Mouse (Mus musculus): ENCODE measurements around the gene Tmc2. TPM values are rescaled to one million over a fixed set of nuclear protein-coding genes. Genes with fewer than 3 reads are reported as not detected.

The Tmc2 gene
- polyA plus RNA-seq, 1 experiment from 2014 or later, result not detected

DNA sequence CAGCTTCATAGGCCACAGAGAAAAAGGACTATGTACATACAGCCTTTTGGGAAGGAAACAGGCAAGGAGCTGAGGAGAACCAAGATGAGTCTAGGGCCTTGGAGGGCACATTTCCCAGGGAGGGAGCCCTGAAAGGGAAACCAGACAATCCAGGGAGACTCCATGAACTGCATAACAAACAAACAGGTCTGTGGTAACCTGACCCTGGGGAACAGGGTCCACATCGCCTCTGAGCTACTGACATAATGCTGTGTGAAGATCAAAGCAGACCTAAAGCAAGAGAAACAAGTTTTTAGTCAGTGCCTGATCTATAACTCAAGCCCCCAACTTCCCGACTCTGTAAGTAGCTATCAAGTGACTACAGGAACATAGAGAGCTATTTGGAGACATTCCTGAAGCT, 23.3 kb upstream of the Tmc2 start:
- H3K4me3 ChIP-seq (ENCODE audit: low read length), result no peak overlapping the region
- H3K4me2 ChIP-seq (ENCODE audit: low read length), result no peak overlapping the region
- H3K27me3 ChIP-seq (replicated peaks; ENCODE audit: control insufficient read depth, insufficient read depth, low read length), result no peaks in the 10 kb centered on the region
- H3K36me3 ChIP-seq (ENCODE audit: control insufficient read depth, insufficient read depth, low read length), result peaks cover 52% of the 10 kb centered on the region
- no peak for ATAC-seq
- no peaks in the 10 kb centered on the region for H3K9me3 ChIP-seq (ENCODE audit: control insufficient read depth, low read length)
- no peak overlapping the region for H3K27ac ChIP-seq (ENCODE audit: low read depth, low read length)
- H3K9ac ChIP-seq (ENCODE audit: low read depth, low read length), result no peak overlapping the region
- WGBS, result 93% methylated on average over 2 of the region's 2 CpGs
- peaks cover 3% of the 10 kb centered on the region for H3K4me1 ChIP-seq (ENCODE audit: control insufficient read depth, insufficient read depth, low read depth, low read length)

- no peak for ATAC-seq
- Histone ChIP-seq H3K36me3 (ENCODE audit: control insufficient read depth, insufficient read depth, low read length) (peaks cover 35% of the 10 kb centered on the region), H3K27ac (ENCODE audit: low read depth, low read length) (no peak overlapping the region), H3K4me3 (ENCODE audit: low read length) (no peak overlapping the region), H3K9me3 (ENCODE audit: control insufficient read depth, low read length) (no peaks in the 10 kb centered on the region), H3K4me1 (ENCODE audit: control insufficient read depth, insufficient read depth, low read depth, low read length) (peaks cover 20% of the 10 kb centered on the region), H3K4me2 (ENCODE audit: low read length) (peak overlapping the region; percentile 84; the same call in 1 of the 2 replicates), H3K27me3 (replicated peaks; ENCODE audit: control insufficient read depth, insufficient read depth, low read length) (no peaks in the 10 kb centered on the region), H3K9ac (ENCODE audit: low read depth, low read length) (no peak overlapping the region; the same call in 1 of the 2 replicates)
- 77% methylated on average over 8 of the region's 8 CpGs for WGBS
These were observed 18.2 kb upstream of the Tmc2 start for GRCm38 (mm10) chr2:130176820-130177219.

DNA sequence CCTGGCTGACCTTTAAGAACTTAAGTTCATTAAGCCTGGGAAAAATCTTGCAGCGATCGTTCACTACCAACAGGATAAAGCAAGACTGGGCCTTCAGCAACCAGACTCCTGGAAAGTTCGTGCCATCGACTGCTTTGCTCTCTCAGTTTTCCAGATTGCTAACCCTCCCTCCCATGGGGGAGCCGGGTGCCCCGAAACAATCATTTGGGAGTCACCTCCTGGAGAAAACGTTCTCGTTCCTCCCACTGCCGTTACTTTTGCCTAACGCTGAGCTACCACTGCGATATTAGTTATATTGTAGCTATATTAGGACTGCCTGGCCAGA, 16.7 kb upstream of the Tmc2 start:
- H3K27me3 ChIP-seq (replicated peaks; ENCODE audit: control insufficient read depth, insufficient read depth, low read length), result no peaks in the 10 kb centered on the region
- H3K36me3 ChIP-seq (ENCODE audit: control insufficient read depth, insufficient read depth, low read length), result peaks cover 22% of the 10 kb centered on the region
- H3K9me3 ChIP-seq (ENCODE audit: control insufficient read depth, low read length), result no peaks in the 10 kb centered on the region
- WGBS, result under 1% methylated on average over 11 of the region's 11 CpGs
- peaks cover 20% of the 10 kb centered on the region for H3K4me1 ChIP-seq (ENCODE audit: control insufficient read depth, insufficient read depth, low read depth, low read length)
- no peak for ATAC-seq
- peak overlapping the region; percentile 96 for H3K27ac ChIP-seq (ENCODE audit: low read depth, low read length)
- peak overlapping the region; percentile 100 for H3K9ac ChIP-seq (ENCODE audit: low read depth, low read length)
- peak overlapping the region; percentile 84 for H3K4me2 ChIP-seq (ENCODE audit: low read length)
- peak overlapping the region; percentile 95 for H3K4me3 ChIP-seq (ENCODE audit: low read length)

DNA sequence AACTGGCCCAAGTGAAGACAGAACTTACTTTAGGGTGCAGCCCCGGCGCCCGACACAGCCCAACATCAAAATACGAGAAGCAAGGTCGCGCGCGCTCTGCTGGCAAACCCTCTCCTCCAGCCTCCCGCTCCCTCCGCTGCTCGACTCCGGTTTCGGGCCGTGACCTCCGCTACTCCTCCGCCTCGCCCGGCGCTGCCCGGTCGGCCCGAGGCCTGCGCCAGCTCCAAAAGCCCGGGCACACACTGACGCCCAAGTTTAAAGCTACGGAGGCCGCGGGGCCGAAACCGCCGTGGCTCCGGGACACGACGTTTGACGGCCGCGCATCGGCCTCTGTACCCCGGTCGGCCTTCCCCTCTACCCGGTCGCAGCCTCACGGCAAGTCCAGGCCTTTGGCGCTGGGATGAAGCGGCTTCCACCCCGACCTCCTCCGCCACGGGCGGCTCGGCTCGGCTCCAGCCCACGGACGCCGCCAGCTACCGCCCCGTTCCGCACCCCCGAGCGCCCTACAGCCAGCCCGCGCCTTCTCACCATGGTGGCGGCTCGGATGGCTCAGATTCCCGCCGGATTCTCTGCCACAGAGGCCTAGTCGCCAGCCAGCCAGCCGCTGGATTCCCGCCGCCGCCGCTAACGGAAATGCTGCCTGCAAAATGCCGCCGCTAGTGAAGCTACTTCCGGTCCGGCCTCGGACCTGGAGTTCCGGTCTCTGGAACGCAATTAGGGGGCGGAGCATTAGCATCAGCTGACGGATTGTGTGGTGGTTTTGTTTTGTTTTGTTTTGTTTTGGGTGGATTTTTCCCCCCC, 16.1 kb upstream of the Tmc2 start, which contains the start of gene Snrpb:
Snrpb (minus strand) TSS at position 698 of the 801 bp plus-strand sequence.
- H3K27me3 ChIP-seq (replicated peaks; ENCODE audit: control insufficient read depth, insufficient read depth, low read length), result no peaks in the 10 kb centered on the region
- peaks cover 20% of the 10 kb centered on the region for H3K4me1 ChIP-seq (ENCODE audit: control insufficient read depth, insufficient read depth, low read depth, low read length)
- H3K27ac ChIP-seq (ENCODE audit: low read depth, low read length), result peak within 1 kb of the TSS; percentile 96
- peak; percentile 95 for ATAC-seq
- peak within 1 kb of the TSS; percentile 84 for H3K4me2 ChIP-seq (ENCODE audit: low read length)
- no peaks in the 10 kb centered on the region for H3K9me3 ChIP-seq (ENCODE audit: control insufficient read depth, low read length)
- peaks cover 19% of the 10 kb centered on the region for H3K36me3 ChIP-seq (ENCODE audit: control insufficient read depth, insufficient read depth, low read length)
- under 1% methylated on average over 74 of the region's 81 CpGs for WGBS
- peak within 1 kb of the TSS; percentile 95 for H3K4me3 ChIP-seq (ENCODE audit: low read length)
- peak within 1 kb of the TSS; percentile 100 for H3K9ac ChIP-seq (ENCODE audit: low read depth, low read length)

- H3K36me3 ChIP-seq (ENCODE audit: control insufficient read depth, insufficient read depth, low read length), result peaks cover 13% of the 10 kb centered on the region
- 2% methylated on average over 15 of the region's 15 CpGs for WGBS
- peak overlapping the region; percentile 76 for H3K9ac ChIP-seq (ENCODE audit: low read depth, low read length)
- peak overlapping the region; percentile 96 for H3K27ac ChIP-seq (ENCODE audit: low read depth, low read length)
- H3K4me3 ChIP-seq (ENCODE audit: low read length), result peak overlapping the region; percentile 95
- no peaks in the 10 kb centered on the region for H3K27me3 ChIP-seq (replicated peaks; ENCODE audit: control insufficient read depth, insufficient read depth, low read length)
- H3K9me3 ChIP-seq (ENCODE audit: control insufficient read depth, low read length), result no peaks in the 10 kb centered on the region
- ATAC-seq, result peak; percentile 89
- peaks cover 20% of the 10 kb centered on the region for H3K4me1 ChIP-seq (ENCODE audit: control insufficient read depth, insufficient read depth, low read depth, low read length)
- peak overlapping the region; percentile 84 for H3K4me2 ChIP-seq (ENCODE audit: low read length)
These were observed 15.4 kb upstream of the Tmc2 start for GRCm38 (mm10) chr2:130179507-130180019.

GRCm38 (mm10) chr2:130188391-130188790, 6.6 kb upstream of the Tmc2 start:
- Histone ChIP-seq H3K27me3 (replicated peaks; ENCODE audit: control insufficient read depth, insufficient read depth, low read length) (no peaks in the 10 kb centered on the region), H3K4me3 (ENCODE audit: low read length) (no peak overlapping the region), H3K4me2 (ENCODE audit: low read length) (no peak overlapping the region), H3K36me3 (ENCODE audit: control insufficient read depth, insufficient read depth, low read length) (no peaks in the 10 kb centered on the region), H3K9me3 (ENCODE audit: control insufficient read depth, low read length) (peaks cover 2% of the 10 kb centered on the region; the same call in 1 of the 2 replicates), H3K4me1 (ENCODE audit: control insufficient read depth, insufficient read depth, low read depth, low read length) (no peaks in the 10 kb centered on the region), H3K27ac (ENCODE audit: low read depth, low read length) (no peak overlapping the region), H3K9ac (ENCODE audit: low read depth, low read length) (no peak overlapping the region)
- WGBS, result 93% methylated on average over 12 of the region's 12 CpGs
- ATAC-seq, result no peak

DNA sequence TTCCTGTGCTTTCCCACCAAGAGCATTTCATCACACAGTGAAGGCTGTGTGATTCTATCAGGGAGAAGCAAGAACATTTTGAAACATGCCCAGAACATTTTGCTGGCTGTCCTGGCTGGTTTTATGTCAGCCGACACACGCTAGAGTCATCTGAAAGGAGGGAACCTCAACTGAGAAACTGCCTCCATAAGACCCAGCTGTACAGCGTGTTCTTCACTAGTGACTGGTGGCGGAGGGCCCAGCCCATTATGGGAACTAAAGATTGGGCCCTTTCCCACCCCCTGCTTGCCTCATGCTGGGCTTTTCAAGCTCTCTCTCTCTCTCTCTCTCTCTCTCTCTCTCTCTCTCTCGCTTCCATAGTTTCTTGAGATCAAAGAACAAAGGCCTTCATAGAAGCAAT, 6.0 kb downstream of the Tmc2 start:
- Histone ChIP-seq H3K4me2 (ENCODE audit: low read length) (no peak overlapping the region), H3K4me3 (ENCODE audit: low read length) (no peak overlapping the region), H3K27me3 (replicated peaks; ENCODE audit: control insufficient read depth, insufficient read depth, low read length) (no peaks in the 10 kb centered on the region), H3K4me1 (ENCODE audit: control insufficient read depth, insufficient read depth, low read depth, low read length) (no peaks in the 10 kb centered on the region), H3K36me3 (ENCODE audit: control insufficient read depth, insufficient read depth, low read length) (no peaks in the 10 kb centered on the region), H3K9ac (ENCODE audit: low read depth, low read length) (no peak overlapping the region), H3K27ac (ENCODE audit: low read depth, low read length) (no peak overlapping the region), H3K9me3 (ENCODE audit: control insufficient read depth, low read length) (no peaks in the 10 kb centered on the region; the same call in 1 of the 2 replicates)
- 55% methylated on average over 5 of the region's 5 CpGs for WGBS
- ATAC-seq, result no peak

DNA sequence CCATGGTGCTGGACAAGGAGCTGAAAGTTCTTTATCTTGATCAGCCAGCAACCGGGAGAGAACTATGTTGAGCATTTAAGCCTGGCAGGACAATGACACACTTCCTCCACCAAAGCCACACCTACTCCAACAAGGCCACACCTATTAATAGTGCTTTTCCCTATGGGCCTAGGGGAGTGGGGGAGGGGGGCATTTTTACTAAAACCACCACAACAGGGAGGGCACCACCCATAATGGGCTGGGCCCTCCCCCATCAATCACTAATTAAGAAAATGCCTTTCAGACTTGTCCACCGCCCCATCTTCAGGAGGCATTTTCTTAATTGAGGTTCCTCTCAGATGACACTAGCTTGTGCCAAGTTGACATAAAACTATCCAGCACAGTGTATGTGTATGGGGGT, 12.4 kb downstream of the Tmc2 start:
- 95% methylated on average over 2 of the region's 2 CpGs for WGBS
- no peak for ATAC-seq

DNA sequence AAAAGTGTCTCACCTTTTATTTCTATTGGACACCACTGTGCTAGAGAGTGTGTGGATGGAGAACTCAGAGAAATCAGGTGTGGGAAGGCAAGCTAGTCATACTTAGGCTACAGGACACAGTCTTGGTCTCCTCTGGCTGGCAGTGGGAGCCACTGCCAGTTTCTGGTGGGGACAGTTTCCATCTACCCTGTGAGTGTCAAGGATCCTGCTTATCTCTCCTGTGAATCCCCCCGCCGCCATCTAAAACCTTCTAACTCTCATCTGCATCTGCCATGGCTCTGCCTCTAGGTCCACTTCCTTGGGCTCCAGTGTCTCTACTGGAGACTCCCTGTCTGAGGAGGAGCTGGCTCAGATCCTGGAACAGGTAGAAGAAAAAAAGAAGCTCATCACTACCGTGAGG, 13.0 kb downstream of the Tmc2 start:
- H3K36me3 ChIP-seq (ENCODE audit: control insufficient read depth, insufficient read depth, low read length), result no peaks in the 10 kb centered on the region
- no peaks in the 10 kb centered on the region for H3K4me1 ChIP-seq (ENCODE audit: control insufficient read depth, insufficient read depth, low read depth, low read length)
- H3K4me3 ChIP-seq (ENCODE audit: low read length), result no peak overlapping the region
- ATAC-seq, result no peak
- no peak overlapping the region for H3K9ac ChIP-seq (ENCODE audit: low read depth, low read length)
- 89% methylated on average over 3 of the region's 3 CpGs for WGBS
- no peak overlapping the region for H3K27ac ChIP-seq (ENCODE audit: low read depth, low read length)
- no peaks in the 10 kb centered on the region for H3K9me3 ChIP-seq (ENCODE audit: control insufficient read depth, low read length)
- no peak overlapping the region for H3K4me2 ChIP-seq (ENCODE audit: low read length)
- no peaks in the 10 kb centered on the region for H3K27me3 ChIP-seq (replicated peaks; ENCODE audit: control insufficient read depth, insufficient read depth, low read length)

More for the DNA sequence above, 12.4 kb downstream of the Tmc2 start:
- Histone ChIP-seq H3K4me3 (ENCODE audit: low read length) (no peak overlapping the region), H3K27ac (ENCODE audit: low read depth, low read length) (no peak overlapping the region), H3K4me2 (ENCODE audit: low read length) (no peak overlapping the region), H3K9ac (ENCODE audit: low read depth, low read length) (no peak overlapping the region), H3K36me3 (ENCODE audit: control insufficient read depth, insufficient read depth, low read length) (no peaks in the 10 kb centered on the region), H3K27me3 (replicated peaks; ENCODE audit: control insufficient read depth, insufficient read depth, low read length) (no peaks in the 10 kb centered on the region), H3K4me1 (ENCODE audit: control insufficient read depth, insufficient read depth, low read depth, low read length) (no peaks in the 10 kb centered on the region), H3K9me3 (ENCODE audit: control insufficient read depth, low read length) (no peaks in the 10 kb centered on the region)

All from hindbrain, embryonic 16.5 days (tissue).